Mouse (Mus musculus): ENCODE measurements around the gene Bsg. TPM values are rescaled to one million over a fixed set of nuclear protein-coding genes. Genes with fewer than 3 reads are reported as not detected.

Gene Bsg
- total and polyA plus RNA-seq, 3 experiments, result 308 to 872 (median 832) TPM

DNA sequence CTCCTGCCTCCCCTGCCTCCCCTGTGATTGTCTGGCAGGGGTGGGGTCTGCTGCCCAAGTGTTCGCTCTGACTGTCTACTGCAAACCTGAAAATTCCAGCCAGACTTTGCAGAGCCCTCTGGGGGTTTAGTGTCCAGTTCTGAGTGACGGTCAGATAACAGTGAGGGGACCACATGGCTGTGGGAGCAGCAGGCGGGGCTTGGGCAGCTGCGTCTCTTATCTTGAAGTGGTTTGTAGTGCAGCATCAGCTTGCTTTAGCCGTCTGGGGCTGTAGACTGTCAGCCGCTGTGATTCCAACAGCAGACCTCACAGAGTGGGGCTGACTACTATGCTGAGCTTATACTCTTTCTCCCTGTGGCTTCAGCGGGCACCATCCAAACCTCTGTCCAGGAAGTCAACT, 5.0 kb downstream of the Bsg start:
- no peaks in the 10 kb centered on the region for H3K9me3 ChIP-seq (replicated peaks)
- H3K4me3 ChIP-seq (ENCODE audit: low read depth, low read length), result peak overlapping the region; percentile 66; the same call in 1 of the 2 replicates
- DNase-seq (ENCODE audit: low spot score), result no peak
- peaks cover 84% of the 10 kb centered on the region for H3K4me1 ChIP-seq (ENCODE audit: insufficient read depth, low read depth, low read length)
- no peak for ATAC-seq (ENCODE audit: extremely low read depth, insufficient number of reproducible peaks, low FRiP score, poor library complexity, severe bottlenecking)
- H3K27me3 ChIP-seq (ENCODE audit: insufficient read depth, low read length), result no peaks in the 10 kb centered on the region
- TF ChIP-seq CTCF (IDR thresholded peaks at IDR 0.05; ENCODE audit: low read depth, low read length), result no peak
- TF ChIP-seq GATA1 (IDR thresholded peaks at IDR 0.05; ENCODE audit: borderline replicate concordance, low read length), result no peak
- TF ChIP-seq TAL1 (conservative IDR thresholded peaks at IDR 0.05; ENCODE audit: low read depth, low read length), result no peak
- no peak for TF ChIP-seq GATA2 (IDR thresholded peaks at IDR 0.05; ENCODE audit: borderline replicate concordance, low read depth, low read length)
- no peak for TF ChIP-seq POLR2AphosphoS5 (IDR thresholded peaks at IDR 0.05; ENCODE audit: insufficient replicate concordance, low read depth, low read length)
- peaks cover 85% of the 10 kb centered on the region for H3K36me3 ChIP-seq (replicated peaks)

DNA sequence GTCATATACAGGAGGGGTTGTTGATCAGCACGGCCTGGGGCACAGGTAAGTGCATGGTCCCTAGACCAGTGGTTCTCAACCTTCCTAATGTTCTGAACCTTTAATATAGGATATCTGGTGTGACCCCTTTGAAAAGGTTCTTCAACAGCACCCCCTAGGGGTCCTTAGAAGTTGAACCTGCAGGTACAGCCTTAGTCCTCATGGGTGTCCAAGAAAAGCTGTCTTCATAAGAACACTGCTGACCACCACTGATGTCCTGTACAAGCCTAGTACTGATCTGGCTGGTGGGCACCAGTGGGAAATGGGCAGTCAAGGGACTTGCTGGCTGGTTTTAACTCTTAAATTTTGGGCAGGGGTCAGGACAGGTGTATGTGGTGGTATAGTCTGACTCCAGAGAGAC, 7.7 kb downstream of the Bsg start:
- H3K4me1 ChIP-seq (ENCODE audit: insufficient read depth, low read depth, low read length), result peaks cover 72% of the 10 kb centered on the region
- DNase-seq (ENCODE audit: low spot score) (no peak), ATAC-seq (ENCODE audit: extremely low read depth, insufficient number of reproducible peaks, low FRiP score, poor library complexity, severe bottlenecking) (no peak)
- peaks cover 20% of the 10 kb centered on the region for H3K27me3 ChIP-seq (ENCODE audit: insufficient read depth, low read length)
- no peak overlapping the region for H3K4me3 ChIP-seq (ENCODE audit: low read depth, low read length)
- TF ChIP-seq GATA2 (IDR thresholded peaks at IDR 0.05; ENCODE audit: borderline replicate concordance, low read depth, low read length) (no peak), CTCF (IDR thresholded peaks at IDR 0.05; ENCODE audit: low read depth, low read length) (peak; percentile 43)
- H3K9me3 ChIP-seq (replicated peaks), result no peaks in the 10 kb centered on the region
- H3K36me3 ChIP-seq (replicated peaks), result peaks cover 63% of the 10 kb centered on the region

DNA sequence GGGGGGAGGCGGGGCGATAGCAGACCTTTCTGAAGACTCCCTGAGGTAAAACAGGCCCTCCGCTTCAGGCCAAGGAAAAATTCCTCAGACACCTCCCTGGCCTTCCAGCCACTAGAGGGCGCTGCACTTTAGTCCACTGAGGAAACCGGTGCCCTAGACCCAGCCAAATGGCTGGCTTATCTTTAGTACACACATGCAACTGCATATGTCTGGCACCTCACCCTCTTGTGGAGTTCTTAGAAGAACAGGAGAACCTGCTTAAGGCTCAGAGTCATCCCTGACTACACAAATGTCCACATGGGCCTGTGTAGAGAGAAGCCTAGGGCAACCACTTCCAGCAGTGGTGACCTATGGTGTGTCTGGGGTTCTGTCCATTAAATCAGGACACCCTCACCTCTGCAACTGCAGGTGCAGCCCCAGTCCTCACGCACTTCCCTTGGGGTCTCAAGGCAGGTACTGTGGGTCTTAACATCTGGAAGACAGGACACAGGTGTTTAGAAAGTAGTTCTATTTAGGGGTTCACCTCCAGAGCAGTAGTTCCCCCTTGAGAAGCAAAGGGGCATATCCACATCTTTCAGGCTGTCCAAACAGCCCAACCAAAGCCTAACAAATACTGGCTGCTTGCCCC, 8.3 kb downstream of the Bsg start:
- Histone ChIP-seq H3K36me3 (replicated peaks) (peaks cover 57% of the 10 kb centered on the region), H3K9me3 (replicated peaks) (no peaks in the 10 kb centered on the region), H3K4me1 (ENCODE audit: insufficient read depth, low read depth, low read length) (peaks cover 71% of the 10 kb centered on the region), H3K27me3 (ENCODE audit: insufficient read depth, low read length) (peaks cover 26% of the 10 kb centered on the region), H3K4me3 (ENCODE audit: low read depth, low read length) (no peak overlapping the region)
- peak; percentile 93 for DNase-seq (ENCODE audit: low spot score)
- ATAC-seq (ENCODE audit: extremely low read depth, insufficient number of reproducible peaks, low FRiP score, poor library complexity, severe bottlenecking), result peak; percentile 58
- TF ChIP-seq CTCF (IDR thresholded peaks at IDR 0.05; ENCODE audit: low read depth, low read length) (peak; percentile 69), GATA2 (IDR thresholded peaks at IDR 0.05; ENCODE audit: borderline replicate concordance, low read depth, low read length) (no peak), POLR2AphosphoS5 (IDR thresholded peaks at IDR 0.05; ENCODE audit: insufficient replicate concordance, low read depth, low read length) (peak; percentile 54; the same call in 1 of the 2 replicates), GATA1 (IDR thresholded peaks at IDR 0.05; ENCODE audit: borderline replicate concordance, low read length) (no peak), TAL1 (conservative IDR thresholded peaks at IDR 0.05; ENCODE audit: low read depth, low read length) (peak; percentile 86)

DNA sequence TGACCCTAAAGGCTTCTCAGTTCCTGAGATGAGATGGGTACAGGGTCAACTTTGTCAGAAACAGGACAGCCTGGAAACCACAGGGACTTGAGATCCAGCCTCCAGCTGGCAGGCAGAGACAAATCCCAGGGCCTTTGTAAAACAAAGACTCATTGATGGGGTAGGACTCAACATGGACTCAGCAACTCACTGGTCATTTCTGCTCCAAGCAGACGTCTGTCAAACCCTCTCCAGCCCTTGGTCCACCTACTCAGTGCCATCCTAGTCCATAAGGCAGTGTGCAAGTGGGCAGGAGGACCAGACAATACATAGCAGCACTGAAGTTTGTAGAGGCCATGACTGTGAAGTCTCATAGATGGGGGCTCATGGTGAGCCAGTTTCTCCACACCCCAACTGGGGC, 8.9 kb downstream of the Bsg start:
- ATAC-seq (ENCODE audit: extremely low read depth, insufficient number of reproducible peaks, low FRiP score, poor library complexity, severe bottlenecking), result no peak
- TF ChIP-seq CTCF (IDR thresholded peaks at IDR 0.05; ENCODE audit: low read depth, low read length) (no peak), POLR2AphosphoS5 (IDR thresholded peaks at IDR 0.05; ENCODE audit: insufficient replicate concordance, low read depth, low read length) (peak; percentile 89; the same call in 1 of the 2 replicates)
- DNase-seq (ENCODE audit: low spot score), result no peak
- H3K36me3 ChIP-seq (replicated peaks), result peaks cover 52% of the 10 kb centered on the region
- no peak overlapping the region for H3K4me3 ChIP-seq (ENCODE audit: low read depth, low read length)
- peaks cover 68% of the 10 kb centered on the region for H3K4me1 ChIP-seq (ENCODE audit: insufficient read depth, low read depth, low read length)
- H3K27me3 ChIP-seq (ENCODE audit: insufficient read depth, low read length), result peaks cover 31% of the 10 kb centered on the region
- no peaks in the 10 kb centered on the region for H3K9me3 ChIP-seq (replicated peaks)

DNA sequence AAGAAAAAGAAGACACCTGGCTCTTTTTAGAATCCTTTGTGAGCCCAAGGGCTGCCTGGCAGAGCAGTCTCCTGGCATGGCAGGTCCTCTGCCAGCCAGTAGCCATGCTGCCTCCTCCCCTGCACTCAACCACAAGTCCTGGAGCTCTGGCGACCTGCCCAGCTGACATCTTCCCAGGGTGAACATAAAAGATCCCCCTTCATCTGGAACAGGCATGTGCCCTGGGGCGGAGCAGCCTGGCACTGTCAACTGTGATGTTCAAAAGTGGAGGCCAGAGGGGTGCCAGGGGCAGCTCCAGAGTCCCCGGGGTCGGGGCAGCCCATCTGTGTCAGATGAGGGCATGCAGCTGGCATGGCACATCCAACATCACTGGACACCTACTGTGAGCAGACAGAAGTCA, 10.7 kb downstream of the Bsg start:
- Histone ChIP-seq H3K27me3 (ENCODE audit: insufficient read depth, low read length) (peaks cover 49% of the 10 kb centered on the region), H3K4me1 (ENCODE audit: insufficient read depth, low read depth, low read length) (peaks cover 50% of the 10 kb centered on the region)

DNA sequence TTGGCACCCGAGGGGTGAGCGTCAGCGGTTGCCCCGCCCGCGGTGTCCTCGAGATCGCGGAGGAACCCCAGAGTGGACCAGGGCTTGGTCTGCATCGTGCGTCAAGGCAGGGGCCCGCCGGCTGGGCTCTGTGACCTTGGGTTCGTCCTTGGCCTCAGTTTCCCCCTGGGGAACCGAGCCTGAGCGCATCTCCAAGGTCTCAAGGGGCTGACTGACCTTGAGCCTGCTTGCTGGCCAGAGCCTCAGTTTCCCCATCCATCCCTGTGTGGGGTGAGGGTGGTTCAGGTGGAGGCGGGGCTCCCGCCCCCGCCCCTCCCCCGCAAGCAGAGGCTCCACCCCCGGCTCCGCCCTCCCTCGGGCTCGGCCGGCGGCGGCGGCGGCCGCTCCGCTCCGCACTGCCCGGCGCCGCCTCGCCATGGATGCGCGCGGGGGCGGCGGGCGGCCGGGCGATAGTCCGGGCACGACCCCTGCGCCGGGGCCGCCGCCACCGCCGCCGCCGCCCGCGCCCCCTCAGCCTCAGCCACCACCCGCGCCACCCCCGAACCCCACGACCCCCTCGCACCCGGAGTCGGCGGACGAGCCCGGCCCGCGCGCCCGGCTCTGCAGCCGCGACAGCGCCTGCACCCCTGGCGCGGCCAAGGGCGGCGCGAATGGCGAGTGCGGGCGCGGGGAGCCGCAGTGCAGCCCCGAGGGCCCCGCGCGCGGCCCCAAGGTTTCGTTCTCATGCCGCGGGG, 12.1 kb downstream of the Bsg start, which contains the start of gene Hcn2:
TSS of gene Hcn2 (plus strand) at position 381 of the 734 bp plus-strand sequence.
- DNase-seq (ENCODE audit: low spot score), result no peak
- Histone ChIP-seq H3K4me1 (ENCODE audit: insufficient read depth, low read depth, low read length) (peaks cover 36% of the 10 kb centered on the region), H3K27me3 (ENCODE audit: insufficient read depth, low read length) (peaks cover 63% of the 10 kb centered on the region), H3K9me3 (replicated peaks) (no peaks in the 10 kb centered on the region), H3K36me3 (replicated peaks) (peaks cover 19% of the 10 kb centered on the region), H3K4me3 (ENCODE audit: low read depth, low read length) (peak within 1 kb of the TSS; percentile 68)
- no peak for TF ChIP-seq GATA1 (IDR thresholded peaks at IDR 0.05; ENCODE audit: borderline replicate concordance, low read length)
- no peak for TF ChIP-seq POLR2AphosphoS5 (IDR thresholded peaks at IDR 0.05; ENCODE audit: insufficient replicate concordance, low read depth, low read length)
- no peak for ATAC-seq (ENCODE audit: extremely low read depth, insufficient number of reproducible peaks, low FRiP score, poor library complexity, severe bottlenecking)

More for the DNA sequence above, 10.7 kb downstream of the Bsg start:
- no peak for DNase-seq (ENCODE audit: low spot score)
- H3K36me3 ChIP-seq (replicated peaks), result peaks cover 34% of the 10 kb centered on the region
- TF ChIP-seq GATA2 (IDR thresholded peaks at IDR 0.05; ENCODE audit: borderline replicate concordance, low read depth, low read length) (no peak), CTCF (IDR thresholded peaks at IDR 0.05; ENCODE audit: low read depth, low read length) (no peak), POLR2AphosphoS5 (IDR thresholded peaks at IDR 0.05; ENCODE audit: insufficient replicate concordance, low read depth, low read length) (no peak), GATA1 (IDR thresholded peaks at IDR 0.05; ENCODE audit: borderline replicate concordance, low read length) (no peak), TAL1 (conservative IDR thresholded peaks at IDR 0.05; ENCODE audit: low read depth, low read length) (no peak)
- no peak for ATAC-seq (ENCODE audit: extremely low read depth, insufficient number of reproducible peaks, low FRiP score, poor library complexity, severe bottlenecking)
- H3K4me3 ChIP-seq (ENCODE audit: low read depth, low read length), result no peak overlapping the region
- no peaks in the 10 kb centered on the region for H3K9me3 ChIP-seq (replicated peaks)
